Mouse (Mus musculus): ENCODE measurements around the gene Dlg3.

Dlg3 gene

DNA sequence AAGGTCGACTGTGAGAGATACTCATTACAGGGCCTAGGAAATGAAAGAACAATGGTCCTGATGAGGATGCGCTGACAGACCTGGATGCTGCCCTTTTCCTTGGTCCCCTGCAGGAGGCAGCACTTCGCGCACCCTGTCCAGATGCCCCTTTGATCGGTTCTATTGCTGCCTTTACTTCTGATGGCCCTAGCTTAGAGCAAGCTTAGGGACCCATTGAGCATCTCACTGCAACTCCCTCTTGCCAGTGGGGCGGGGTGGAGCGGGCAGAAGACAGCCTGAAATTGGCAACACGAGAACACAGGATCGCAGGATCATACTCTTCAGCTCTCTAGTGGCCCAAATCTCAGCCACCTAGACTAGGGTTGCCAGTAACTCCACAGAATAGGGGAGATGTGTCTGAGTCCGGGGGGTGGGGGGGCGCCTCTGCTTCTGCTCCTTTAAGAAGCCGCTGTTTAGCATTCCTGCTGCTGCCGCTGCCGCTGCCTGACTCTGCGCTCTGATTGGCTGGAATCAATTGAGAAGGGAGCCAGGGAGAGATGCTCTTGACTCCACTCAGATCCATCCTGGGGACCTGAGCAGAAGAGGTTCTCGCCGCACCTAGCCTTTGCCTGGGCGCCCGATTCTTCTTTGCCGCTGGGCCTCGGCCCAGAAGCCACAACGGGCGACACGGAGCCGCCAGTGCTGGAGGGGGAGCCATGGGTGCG is at the start of gene Dlg3:
TSS of gene Dlg3 (plus strand) at position 542 of the 704 bp plus-strand sequence.
- peak; percentile 73 for DNase-seq

DNA sequence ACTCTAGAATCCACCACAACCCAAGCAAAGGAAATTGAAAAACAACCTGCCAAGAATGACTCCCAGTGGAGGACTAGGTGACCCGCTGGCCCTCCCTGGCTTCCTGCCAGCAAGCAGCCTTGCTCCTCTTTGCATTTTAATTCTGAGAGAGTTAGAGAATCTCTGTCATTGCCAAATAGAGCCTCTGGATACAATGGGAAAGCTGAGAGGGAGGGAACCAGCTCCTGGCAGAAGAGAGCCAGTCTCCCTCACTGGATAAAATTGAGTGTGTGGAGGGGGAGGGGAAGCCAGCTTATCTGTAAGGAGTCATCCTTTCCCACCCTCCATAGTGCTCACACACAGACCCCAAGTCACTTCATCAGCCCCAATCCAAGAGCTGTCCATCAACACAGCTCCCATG is 38.6 kb upstream of the Dlg3 start:
- peak; percentile 20 for DNase-seq

DNA sequence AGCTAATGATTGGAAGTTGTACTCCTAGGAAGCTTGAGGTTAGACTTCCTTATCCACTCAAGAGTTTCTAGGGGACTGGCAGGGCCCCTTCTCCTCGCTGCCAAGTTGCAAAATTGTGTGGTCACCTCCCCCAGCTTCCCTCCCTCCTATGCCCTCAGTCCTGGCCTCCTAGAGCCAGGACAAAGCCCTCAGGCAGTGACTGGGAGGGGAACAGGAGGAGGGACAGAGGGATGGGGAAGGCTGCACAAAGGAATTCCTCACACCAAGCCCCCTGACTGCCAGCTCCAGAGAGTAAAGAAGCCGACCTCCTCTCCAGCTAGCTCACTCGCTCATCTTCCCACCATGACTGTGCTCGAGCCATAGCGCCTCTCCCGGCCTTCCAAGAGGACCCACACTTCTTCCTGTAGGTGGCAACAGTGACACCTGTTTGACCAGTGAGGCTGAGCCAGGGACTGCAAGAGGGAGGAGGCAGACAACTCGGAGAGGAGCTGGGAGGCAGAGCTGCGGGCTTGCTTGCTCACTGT is 37.8 kb upstream of the Dlg3 start, which contains the start of gene Gdpd2:
TSS of gene Gdpd2 (plus strand) at position 209 of the 524 bp plus-strand sequence.
- DNase-seq: peak; percentile 70

DNA sequence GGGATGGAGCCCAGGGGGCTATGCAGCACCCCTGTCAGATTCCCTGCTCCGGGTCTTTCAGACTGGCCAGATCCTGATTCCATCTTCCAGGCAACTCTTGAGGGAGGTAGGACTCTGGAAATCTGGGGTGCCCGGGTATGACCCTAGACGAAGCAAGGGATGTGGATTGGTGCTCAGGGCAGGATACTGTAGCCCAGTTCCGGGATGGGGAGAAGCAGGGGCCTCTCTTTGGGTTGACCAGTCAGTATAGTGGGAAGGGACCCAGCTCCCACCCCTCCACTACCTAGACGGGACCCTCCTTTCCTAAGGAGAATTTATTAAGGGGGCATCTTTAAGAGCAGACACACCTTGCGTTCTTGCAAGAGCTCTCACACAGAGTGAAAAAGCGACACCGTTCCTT is 37.3 kb upstream of the Dlg3 start:
- DNase-seq: no peak

DNA sequence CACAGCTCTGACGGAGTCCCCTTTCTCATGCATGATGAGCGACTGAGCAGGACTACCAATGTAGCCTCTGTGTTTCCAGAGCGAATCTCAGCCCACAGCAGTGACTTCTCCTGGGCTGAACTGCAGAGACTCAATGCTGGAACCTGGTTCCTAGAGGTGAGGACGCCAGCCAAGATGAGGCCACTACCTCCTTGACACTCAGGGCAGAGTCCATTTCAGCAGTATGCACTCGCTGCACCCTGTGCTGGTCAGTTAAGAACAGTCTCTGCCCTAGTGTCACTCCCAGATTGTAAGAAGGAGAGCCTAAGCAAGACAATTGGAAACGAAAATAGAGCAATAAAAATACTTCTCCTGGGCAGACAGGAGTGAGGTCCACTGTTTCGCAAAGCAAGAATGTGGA is 33.2 kb upstream of the Dlg3 start:
- DNase-seq: no peak

DNA sequence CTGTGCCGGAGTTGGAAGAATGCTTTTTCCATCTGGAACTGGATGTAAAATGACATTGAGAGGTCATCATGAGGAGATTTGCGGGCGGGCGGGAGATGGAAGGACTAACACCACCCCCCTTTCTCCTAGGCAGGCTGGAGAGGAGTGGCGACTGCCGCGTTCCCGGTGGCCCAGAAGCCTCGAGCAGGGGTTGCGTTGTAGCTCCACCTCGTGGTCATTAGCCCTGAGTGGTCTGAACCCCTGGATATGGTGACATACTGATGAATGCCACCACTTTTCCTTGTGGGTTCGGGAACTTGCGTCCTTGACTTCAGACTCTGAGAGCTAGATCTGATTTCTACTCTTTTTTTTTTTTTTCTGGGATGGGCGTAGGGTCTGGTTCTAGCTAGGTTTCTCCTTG is 28.6 kb upstream of the Dlg3 start:
- DNase-seq: peak; percentile 71

DNA sequence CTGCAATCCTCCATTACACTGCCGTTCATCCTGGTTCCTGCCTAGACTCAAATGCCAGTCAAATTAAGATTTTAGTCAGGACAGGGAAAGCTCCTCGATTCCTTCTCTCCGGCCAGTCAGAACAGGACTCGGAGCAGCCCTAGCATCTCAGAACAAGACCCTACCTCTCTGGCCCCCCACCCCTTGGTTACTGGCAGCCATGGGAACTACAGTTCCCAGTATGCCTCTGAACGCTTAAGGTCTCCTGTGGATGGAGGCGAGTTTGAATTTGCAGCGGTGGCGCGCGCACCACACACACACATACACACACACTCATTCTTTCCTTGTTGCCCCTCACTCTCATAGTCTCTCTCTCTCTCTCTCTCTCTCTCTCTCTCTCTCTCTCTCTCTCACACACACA is 28.1 kb upstream of the Dlg3 start:
- DNase-seq: no peak

DNA sequence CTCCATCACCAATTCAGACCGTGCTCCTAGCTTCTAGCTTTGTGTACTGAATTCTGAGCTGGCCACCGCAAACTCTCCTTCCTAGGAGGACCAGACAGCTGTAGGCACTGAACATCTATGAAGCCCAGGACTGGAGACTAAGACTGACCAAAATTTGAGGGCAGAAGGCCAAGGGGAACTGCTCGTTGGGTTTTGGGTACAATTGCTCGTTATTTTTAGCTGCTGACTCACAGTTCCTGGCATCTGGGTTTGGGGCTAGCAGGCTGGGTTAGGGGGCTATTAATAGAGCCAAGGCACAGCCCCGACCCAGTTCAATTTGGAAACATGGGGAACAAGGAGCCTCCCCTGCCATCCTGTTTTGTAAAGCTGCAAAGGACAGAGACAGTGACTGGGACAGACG is 26.7 kb upstream of the Dlg3 start:
- DNase-seq: no peak

DNA sequence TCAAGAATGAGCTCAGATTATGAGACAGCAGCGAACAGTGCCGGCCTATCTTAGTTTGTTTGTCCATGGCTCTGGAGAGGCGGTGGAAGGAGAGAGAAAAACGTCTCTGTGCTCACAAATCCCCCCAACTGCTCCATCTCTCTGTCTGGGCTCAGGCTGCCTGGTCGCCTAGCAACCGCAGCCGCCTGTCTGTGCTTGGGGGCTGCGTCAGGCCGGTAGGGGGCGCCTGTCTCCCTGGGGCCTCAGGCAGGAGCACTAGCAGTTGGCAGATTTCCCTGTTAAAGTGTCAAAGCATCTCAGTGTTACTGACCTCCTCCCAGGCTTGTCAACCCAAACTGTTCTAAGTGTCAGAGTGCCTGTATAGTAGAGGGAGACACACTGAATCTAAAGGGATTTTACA is 25.6 kb upstream of the Dlg3 start:
- peak; percentile 67 for DNase-seq

DNA sequence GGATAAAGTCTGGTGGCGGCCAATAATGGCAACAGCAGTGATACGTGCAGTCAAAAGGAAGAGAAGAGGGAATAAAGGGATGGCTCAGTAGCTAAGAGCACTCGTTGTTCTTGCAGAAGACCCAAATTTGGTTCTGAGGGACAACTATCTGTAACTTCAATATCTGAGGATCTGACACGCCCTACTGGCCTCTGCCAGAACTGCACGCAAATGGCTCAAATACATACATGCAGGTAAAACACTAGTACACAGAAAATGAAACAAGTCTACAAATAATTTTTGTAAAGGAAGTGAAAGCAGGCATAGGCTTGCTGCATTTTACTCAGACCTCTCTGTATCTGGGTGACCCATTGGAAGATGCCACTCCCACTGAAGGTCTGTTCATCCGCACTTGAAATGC is 1.7 kb upstream of the Dlg3 start:
- DNase-seq: no peak

DNA sequence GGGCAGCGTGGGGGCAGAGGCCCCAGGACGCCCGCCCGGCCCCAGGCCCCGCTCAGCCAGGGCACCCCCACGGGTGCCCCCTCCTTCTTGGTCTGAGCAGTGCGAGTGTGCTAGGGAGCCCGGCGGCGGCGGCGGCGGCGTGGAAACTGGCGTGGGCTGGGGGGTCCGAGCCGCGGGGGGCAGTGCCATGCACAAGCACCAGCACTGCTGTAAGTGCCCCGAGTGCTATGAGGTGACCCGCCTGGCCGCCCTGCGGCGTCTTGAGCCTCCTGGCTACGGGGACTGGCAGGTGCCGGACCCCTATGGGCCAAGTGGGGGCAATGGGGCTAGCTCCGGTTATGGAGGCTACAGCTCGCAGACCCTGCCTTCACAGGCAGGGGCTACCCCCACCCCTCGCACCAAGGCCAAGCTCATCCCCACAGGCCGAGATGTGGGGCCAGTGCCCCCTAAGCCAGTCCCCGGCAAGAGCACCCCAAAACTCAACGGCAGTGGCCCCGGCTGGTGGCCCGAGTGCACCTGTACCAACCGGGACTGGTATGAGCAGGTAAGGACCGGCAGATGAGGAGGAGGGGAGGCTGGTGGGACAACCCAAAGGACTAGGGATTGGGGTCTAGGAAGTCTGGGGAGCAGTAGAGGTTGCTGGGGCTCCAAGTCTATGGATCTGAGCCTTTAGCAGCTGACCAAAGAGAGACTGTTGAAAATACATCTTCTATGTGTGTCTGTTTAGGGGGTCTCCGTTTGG is 534 bp downstream of the Dlg3 start:
- DNase-seq: no peak

DNA sequence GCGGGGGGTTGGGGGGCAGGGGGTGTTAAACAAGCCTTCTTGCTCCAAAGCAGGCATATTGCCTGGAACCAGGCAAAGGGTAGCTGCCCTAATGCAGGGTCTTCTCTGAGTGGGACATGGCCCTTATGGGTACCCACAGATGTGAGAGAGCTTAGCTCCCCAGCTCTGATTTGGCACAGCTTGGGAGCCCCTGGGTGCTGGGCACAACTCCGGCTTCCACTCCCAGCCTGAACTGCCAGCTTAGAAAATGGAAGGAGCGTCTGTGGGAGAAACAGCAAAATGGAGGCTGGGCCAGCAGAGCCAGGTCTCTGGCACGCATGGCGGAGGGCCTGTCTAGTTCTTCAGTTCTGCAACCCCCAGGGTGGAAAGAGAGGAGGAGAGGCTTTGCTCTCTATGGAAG is 1.8 kb downstream of the Dlg3 start:
- no peak for DNase-seq

DNA sequence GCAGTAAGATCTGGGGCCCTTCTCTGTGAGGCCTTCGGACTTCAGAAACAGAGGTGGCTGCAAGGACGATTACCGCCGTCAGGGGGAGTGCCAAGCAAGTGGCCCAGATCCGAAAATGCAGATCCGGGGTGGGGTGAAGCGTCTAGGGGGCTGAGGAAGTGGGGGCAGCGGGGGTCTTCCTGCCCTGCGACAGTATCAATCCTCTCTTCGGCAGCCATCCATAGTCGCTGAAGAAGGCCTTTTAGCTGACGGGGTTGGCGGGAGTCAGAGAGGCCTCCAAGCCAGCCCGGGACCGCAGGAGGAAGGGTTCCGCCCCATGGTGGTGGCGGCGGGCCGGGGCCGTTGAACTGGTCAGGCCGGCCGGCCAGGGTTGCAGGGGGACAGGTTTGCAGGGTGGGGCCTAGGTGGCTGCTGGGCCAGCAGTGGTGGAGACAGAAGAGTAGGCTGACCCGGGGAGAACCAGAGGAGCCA is 6.9 kb downstream of the Dlg3 start:
- DNase-seq: peak; percentile 79

DNA sequence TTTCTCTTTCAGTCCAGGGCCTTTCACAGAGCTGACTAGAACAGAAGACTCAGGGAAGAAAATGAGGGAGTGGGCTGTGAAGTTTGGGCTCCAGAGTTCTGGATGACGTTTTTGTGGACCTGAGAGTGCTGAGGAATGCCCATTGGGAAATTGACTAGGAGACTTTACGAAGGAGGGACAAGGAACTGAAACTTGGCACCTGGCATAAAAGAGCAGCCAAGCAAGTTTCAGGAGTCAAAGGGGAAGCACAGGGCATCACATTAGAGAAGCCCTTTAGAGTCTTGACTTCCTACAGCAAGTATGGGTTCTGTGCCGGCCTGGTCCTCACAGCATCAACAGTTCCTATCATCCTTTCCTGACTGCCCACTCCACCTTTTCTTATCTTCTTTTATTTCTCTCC is 7.9 kb downstream of the Dlg3 start:
- no peak for DNase-seq

DNA sequence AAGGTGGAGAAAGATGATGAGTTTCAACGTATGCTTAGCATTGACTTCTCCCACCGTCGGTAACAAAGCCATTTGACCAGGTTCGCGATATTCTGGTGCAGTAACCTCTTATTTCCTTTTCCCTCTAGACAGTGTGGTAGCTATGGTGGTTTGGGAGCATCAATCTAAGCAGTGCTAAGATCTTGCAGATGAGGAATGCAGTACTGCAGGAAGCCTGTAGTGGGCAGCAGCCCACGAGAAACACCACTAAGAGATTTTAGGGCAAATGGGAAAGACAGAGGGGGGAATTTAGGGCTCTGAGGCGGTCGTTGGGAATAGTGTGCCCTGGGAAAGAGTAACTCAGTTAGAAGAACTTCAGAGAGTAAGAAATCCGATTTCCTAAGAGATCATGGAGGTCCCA is 9.0 kb downstream of the Dlg3 start:
- peak; percentile 58 for DNase-seq

DNA sequence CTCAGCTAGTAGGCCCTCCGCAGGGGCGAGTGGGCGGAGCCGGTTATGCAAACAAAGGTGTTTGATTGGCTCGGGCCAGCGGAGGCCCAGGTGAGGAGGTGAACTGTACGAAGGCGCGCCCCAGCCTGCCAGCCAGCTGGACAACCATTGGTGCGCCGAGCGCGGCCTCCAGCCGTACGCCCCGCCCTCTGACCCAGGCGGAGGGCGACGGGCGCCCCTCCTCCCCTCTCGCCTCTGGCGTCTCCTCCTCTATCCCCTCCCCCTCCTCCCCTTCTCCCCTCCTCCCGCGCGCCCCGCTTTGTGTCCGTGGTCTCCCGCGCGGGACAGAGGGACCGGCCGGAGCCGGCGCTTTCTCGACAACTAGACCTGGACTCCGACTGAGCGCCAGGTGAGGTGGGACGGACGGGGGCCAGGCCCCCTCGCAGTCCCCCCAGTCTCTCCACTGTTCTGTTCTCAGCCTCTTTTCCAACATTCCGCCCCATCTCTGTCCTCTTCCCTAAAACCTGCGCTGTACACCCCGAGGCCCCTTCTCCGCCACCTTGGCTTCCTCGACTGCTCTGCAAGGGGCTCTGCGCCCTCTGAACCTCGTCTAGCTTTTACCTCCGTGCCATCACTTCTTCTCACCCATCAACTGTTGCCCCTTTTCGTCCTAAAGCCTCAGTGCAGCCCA is 9.6 kb downstream of the Dlg3 start:
- DNase-seq: peak; percentile 91

DNA sequence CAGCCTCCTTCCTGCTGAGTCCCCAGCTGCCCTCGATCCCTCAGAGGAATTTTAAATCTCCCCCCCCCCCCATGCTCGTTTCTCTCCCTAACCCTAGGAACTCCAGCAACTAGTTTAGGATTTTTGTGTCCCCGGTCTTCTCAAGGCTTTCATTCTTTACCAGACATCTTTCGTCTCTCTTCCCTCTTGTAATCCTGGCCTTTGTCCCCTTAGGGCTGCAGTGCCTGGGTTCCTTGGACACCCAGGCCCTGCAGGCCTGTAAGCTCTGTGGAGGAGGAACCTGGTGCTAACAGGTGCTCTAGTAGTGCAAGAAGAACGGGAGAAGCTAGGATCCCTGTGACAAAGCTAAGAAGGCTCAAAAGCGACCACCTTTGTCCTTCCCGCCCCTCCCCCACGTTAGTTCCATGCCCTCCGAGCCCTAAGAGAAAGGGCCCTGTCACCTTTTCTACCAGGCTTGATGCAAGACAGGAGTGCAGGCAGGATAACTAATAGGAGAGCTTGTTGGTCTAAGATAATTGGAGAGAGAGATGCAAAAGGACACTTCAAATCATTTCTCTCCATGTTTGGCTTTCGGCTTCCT is 10.2 kb downstream of the Dlg3 start:
- DNase-seq: no peak

DNA sequence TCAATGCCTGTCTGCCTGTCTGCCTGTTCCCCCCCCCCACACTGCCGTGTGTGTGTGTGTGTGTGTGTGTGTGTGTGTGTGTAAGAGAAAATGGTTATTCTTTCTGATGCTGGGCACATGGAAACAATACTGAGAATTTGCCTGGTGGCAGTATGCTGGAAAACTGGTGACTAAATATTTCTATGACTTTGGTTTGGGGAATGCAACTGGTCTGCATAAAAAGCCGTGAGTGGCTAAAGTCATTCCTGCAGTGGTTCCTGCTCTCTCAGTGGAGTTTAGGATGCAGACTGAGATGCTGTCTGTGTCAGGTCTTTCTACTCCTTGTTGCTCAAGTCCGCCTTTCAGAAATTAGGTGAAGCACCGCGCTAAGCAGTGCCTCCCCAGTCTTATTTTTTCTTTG is 10.9 kb downstream of the Dlg3 start:
- DNase-seq: no peak

DNA sequence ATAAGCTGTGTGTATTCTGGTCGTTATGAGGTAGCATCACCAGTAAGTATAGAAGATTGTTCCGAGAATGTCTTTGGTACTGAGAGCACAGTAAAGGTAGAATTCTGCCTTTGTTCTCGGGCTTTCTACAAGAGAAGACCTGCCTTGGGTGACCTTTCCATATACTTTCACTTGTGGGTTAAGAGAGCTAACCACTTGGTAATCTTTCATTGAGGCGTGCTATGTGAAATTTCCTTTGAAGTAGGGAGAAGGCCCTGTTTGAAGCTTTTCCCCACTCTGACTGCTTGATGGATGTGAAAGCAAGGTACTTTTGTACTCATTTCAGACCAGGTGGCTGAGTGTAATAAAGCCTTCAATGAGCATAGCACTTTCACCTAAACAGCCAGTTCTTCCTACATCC is 21.8 kb downstream of the Dlg3 start:
- no peak for DNase-seq

DNA sequence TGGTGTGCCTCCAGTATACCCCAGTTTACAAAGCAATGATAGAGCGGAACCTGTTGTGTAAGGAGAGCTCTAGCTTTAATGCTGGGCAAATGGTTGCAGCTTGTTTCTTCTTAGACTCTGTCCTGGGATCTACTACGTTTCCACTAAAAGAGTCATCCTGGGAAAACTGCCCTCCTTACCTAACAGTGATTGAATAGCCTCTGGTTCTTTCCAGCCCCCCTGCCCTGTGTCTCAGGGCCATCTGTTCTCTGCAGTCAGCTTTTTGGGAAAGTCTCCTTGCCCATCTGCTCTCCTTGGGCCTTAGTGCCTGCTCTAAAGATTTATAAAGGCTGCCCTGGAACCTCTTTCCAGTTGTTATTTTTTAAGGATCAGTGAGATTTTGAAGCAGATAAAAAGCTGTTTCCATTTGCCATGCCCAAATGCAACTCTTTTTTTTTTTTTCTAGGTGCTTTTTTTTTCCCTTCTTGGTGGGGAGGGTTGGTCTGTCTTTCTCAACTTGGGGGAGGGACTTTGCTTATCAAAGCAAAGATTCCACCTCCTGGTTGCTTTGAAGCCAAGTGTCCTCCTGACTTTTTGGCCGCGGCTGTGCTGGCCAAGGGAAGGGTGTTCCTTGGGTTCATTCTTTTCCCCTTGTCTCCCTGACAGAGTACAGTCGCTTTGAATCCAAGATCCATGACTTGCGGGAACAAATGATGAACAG is 28.7 kb downstream of the Dlg3 start:
- no peak for DNase-seq

DNA sequence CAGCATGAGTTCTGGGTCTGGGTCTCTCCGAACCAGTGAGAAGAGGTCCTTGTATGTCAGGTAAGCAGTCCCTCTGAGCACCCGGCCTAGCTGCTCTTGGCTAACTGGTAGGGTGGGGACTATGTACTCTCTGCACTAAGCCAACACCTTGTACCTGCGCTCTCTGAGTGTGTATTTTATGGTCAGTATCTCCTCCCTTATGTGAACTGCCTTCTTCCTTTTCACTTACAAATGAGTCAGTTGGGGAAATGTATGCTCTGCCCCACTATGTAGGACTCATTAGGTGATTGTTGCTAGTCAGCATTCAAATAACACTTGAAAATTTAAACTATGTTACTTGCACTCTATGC is 29.2 kb downstream of the Dlg3 start:
- DNase-seq: no peak

DNA sequence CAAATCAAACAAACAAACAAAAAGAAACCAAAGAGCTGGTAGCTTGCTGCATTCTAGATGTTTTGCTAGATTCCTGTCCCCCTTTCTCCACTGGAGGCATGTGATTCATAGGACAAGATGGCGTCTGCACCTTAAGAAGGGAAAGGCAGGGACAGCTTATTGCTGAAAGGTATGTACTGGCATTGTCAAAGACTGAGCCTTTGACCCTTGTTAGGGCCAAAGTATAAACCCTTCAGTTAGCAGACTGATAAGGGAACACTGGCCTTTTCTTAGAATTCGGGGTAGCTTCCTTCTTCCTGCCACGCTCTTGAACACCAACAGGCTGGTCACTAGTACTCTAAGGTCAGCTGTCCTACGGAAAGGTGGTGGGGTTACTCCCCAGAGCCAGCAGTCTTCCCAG is 29.8 kb downstream of the Dlg3 start:
- no peak for DNase-seq

Measured in embryo, embryonic 11 days (tissue).